Mouse (Mus musculus) activated CD4-positive, CD25-positive, alpha-beta regulatory T cell, adult 9 weeks (primary cell): ENCODE data around the gene Nxph4. TPM values are rescaled to one million over a fixed set of nuclear protein-coding genes. Genes with fewer than 3 reads are reported as not detected.

Source experiments
- polyA plus RNA-seq: library from polyadenylated mRNA; unstranded; fragments of 100-300 nt; shearing (Covaris generic); gene quantifications from one replicate; pipeline ENCODE4 v1.2.1, GENCODE M21; 2017

Nxph4 gene
- polyA plus RNA-seq = not detected

DNA sequence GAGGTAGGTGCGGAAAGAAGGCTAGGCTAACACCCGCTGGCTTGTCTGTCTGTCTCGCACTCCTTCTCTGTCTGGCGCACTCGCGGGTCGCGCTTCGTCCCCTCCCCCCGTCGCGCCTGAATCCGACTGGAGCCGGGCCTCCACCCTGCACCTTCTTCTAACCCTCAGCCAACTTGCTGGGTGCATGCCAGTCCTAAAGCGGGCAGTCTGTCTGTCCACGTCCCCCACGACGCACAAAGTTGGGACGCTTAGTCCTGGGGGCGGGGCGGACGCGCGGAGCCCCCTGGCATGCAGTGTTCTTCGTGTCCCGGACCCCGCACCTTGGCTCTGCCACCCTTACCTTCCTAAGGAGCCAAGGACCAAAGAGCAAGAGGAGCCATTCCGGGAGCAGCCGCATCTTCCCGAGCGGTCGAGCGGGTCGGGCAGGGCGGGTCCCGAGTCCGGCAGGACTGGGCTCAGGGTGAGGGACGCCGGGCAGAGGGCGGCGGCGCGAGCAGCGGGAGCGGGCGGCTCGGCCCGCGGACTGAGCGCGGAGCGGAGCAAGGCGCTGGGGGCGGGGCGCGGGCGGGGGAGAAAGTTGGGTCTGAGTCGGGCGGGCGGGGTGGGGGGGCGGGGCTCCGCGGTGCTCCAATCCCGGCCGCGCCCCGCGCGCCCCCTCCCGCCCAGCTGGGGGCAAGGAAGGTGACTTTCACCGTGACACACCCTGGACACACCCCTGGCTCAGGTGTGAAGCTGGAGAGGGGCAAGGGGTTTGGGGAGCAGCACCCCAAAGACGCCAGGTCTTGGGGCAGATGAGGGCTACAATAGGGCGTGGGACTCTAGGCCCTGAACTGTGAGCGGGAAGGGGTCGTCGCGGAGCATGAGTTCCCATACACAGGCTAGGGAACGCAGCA is at the start of gene Nxph4:
Nxph4 (minus strand) TSS at position 524 of the 893 bp plus-strand sequence.

DNA sequence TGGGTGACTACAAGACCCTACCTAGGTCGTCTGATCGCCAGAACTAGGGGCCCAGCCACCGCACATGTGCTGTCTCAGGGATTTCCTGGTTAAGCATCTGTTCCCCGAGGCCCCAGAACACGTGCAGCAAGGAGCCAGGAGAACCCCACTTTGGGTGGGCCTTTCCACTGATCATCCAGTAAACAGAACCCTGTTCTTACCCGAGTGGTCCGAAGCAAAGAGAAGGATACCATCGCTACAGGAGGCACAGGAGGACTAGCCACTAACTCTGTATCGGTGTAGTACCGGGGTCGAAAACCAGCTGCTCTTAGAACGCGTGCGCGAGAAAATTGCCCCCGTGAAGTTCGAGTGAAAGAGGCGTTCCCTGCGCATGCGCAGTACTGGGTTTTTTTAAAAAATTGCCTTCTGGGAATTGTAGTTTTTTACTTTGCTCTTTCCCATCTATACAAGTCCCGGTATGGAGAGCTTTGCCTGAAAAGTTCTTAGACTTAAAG is 12.2 kb downstream of the Nxph4 start, which contains the start of gene Shmt2:
Shmt2 (minus strand) TSS at position 357 of the 494 bp plus-strand sequence.

DNA sequence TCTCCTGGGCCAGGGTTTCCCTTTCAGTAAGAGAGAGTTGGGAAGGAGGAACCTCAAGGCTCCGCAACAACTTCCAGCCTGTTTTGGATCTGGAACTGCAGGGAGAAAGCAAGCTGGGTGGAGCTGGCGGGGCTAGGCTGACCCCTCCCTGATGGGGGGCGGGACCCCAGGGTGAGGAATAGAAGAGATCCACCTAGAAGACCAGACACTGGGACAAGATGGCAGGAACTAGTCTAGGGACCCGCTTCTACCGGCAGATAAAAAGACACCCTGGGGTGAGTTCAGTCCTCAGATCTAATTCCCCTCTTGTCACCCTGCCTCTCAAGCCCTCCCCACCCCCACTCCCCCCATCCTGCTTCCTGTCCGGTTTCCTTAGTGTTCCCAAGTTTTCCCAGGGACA is 19.6 kb downstream of the Nxph4 start, which contains the start of gene Ndufa4l2:
Ndufa4l2 (plus strand) TSS at position 204 of the 400 bp plus-strand sequence.

DNA sequence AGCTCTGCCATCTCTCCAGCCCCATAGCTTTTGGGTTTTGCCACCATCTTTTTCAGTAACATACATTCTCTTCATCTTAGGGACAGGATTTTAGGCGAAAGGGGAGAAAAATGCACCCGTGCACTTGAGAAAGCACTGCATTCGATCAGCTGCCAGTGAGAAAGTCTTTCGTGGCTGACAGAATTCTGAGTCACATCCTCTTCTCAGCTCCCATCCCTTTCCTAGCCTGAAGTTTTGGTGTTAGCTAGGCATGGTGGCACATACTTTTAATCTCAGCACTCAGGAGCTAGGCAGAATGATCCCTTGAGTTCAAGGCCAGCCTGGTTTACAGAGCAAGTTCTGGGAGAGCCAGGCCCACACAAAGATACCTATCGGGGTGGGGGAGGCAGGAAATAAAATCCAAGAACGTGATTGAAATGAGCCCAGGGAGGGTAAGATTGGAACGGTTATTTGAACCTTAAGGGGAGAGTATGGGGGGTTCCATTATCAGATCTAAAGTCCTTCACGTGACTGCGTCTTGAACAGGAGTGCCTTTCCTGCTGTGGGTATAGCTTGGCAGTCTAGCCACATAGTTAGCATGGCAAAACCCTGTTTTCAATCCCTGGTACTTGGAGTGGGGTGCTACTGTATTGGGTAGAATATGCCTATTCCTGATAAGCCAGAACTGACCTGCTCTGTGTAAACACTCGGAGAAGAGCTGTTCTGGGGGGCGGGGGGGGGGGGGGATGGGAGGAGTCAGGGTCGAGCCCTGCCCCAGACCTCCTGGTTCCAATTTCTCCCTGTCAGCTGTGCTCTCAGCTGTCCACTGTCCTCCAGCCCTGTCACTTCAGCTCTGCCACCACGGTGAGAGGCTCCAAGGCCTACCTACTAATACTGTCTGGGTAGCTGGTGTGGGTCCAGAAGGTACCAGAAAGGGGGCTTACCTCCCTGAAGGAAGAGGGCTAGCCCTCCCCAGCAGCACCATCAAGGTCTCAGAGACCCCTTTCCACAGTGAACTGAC is 33.2 kb downstream of the Nxph4 start, which contains the start of gene Stac3:
Stac3 (plus strand) TSS at position 793 of the 1,000 bp plus-strand sequence.

Other genes with a start within 250 kb of the Nxph4 start
- gene Mbd6, start 245.5 kb downstream of the Nxph4 start, polyA plus RNA-seq = 9.3 TPM
- gene Mars, start 222.8 kb downstream of the Nxph4 start, polyA plus RNA-seq = 71.0 TPM
- gene Arhgap9, start 212.6 kb downstream of the Nxph4 start, polyA plus RNA-seq = 139 TPM
- 0.49 TPM for gene Gli1, start 192.6 kb downstream of the Nxph4 start, polyA plus RNA-seq
- gene Inhbe, start 180.1 kb downstream of the Nxph4 start, polyA plus RNA-seq = not detected
- gene Inhbc, start 164.1 kb downstream of the Nxph4 start, polyA plus RNA-seq = not detected
- 13.2 TPM for gene R3hdm2, start 154.2 kb downstream of the Nxph4 start, polyA plus RNA-seq
- gene Stac3, start 32.9 kb downstream of the Nxph4 start, polyA plus RNA-seq = 0.49 TPM
- not detected for gene Ndufa4l2, start 19.6 kb downstream of the Nxph4 start, polyA plus RNA-seq
- gene Shmt2, start 12.1 kb downstream of the Nxph4 start, polyA plus RNA-seq = 95.5 TPM
- 1.4 TPM for gene Lrp1, start 86.6 kb upstream of the Nxph4 start, polyA plus RNA-seq
- 291 TPM for gene Stat6, start 108.4 kb upstream of the Nxph4 start, polyA plus RNA-seq
- gene Nemp1, start 132.3 kb upstream of the Nxph4 start, polyA plus RNA-seq = 13.9 TPM
- gene Nab2, start 134.0 kb upstream of the Nxph4 start, polyA plus RNA-seq = 73.1 TPM
- 0.11 TPM for gene Myo1a, start 170.6 kb upstream of the Nxph4 start, polyA plus RNA-seq
- gene Tac2, start 189.9 kb upstream of the Nxph4 start, polyA plus RNA-seq = not detected
- 0.28 TPM for gene Zbtb39, start 205.0 kb upstream of the Nxph4 start, polyA plus RNA-seq
- 0.09 TPM for gene Gpr182, start 217.2 kb upstream of the Nxph4 start, polyA plus RNA-seq
- 0.17 TPM for gene Rdh1, start 225.2 kb upstream of the Nxph4 start, polyA plus RNA-seq
- 0.13 TPM for gene Rdh16f1, start 225.2 kb upstream of the Nxph4 start, polyA plus RNA-seq
- not detected for gene Rdh9, start 241.8 kb upstream of the Nxph4 start, polyA plus RNA-seq